Mouse (Mus musculus) ES-Bruce4 (cell line): ENCODE data around the gene Faim. TPM values are rescaled to one million over a fixed set of nuclear protein-coding genes. Genes with fewer than 3 reads are reported as not detected.

ENCODE experiments used
- H3K27ac ChIP-seq: 2 replicates; pipeline ENCODE4 v1.5.1; 2012; ENCODE audit warnings: low read length, inconsistent platforms; ENCODE audit not compliant: insufficient read depth
- H3K27me3 ChIP-seq: 2 replicates; pipeline ENCODE4 v1.6.1; 2012; ENCODE audit warnings: mild to moderate bottlenecking, low read length, inconsistent platforms; ENCODE audit not compliant: control insufficient read depth, poor library complexity, insufficient read depth, severe bottlenecking
- H3K36me3 ChIP-seq: 2 replicates; pipeline ENCODE4 v1.6.1; 2012; ENCODE audit warnings: inconsistent platforms, mild to moderate bottlenecking, low read length, moderate library complexity; ENCODE audit not compliant: control insufficient read depth, poor library complexity, insufficient read depth, severe bottlenecking
- H3K4me1 ChIP-seq: one replicate; pipeline ENCODE4 v1.8.1; 2011; ENCODE audit warnings: low read length; ENCODE audit not compliant: control insufficient read depth, insufficient read depth
- H3K4me3 ChIP-seq: 2 replicates; pipeline ENCODE4 v1.5.1; 2011; ENCODE audit warnings: low read depth, mild to moderate bottlenecking, low read length
- H3K9ac ChIP-seq: 2 replicates; pipeline ENCODE4 v1.6.1; 2012; ENCODE audit warnings: low read depth, mild to moderate bottlenecking, inconsistent platforms; ENCODE audit not compliant: poor library complexity, severe bottlenecking
- H3K9me3 ChIP-seq: replicated peaks from 2 replicates; pipeline ENCODE4 v1.6.1; 2012; ENCODE audit warnings: mild to moderate bottlenecking, low read length, inconsistent platforms; ENCODE audit not compliant: control insufficient read depth, poor library complexity, insufficient read depth, severe bottlenecking
- CTCF ChIP-seq: IDR thresholded peaks from one replicate; pipeline ENCODE4 v1.8.1; 2011; ENCODE audit warnings: low read depth, low read length
- EP300 ChIP-seq: IDR thresholded peaks from 2 replicates; pipeline ENCODE4 v1.6.1; 2011; ENCODE audit warnings: low read depth, low read length; ENCODE audit not compliant: insufficient read depth
- POLR2A ChIP-seq: IDR thresholded peaks from one replicate; pipeline ENCODE4 v1.8.1; 2011; ENCODE audit warnings: low read length; ENCODE audit not compliant: insufficient read depth
- polyA plus RNA-seq: library from polyadenylated mRNA; stranded (reverse); fragments of >200 nt; gene quantifications from 2 replicates; pipeline ENCODE4 v1.2.4, GENCODE M21; 2011; ENCODE audit warnings: low read depth; ENCODE audit not compliant: missing spikeins, insufficient read depth, insufficient read length

Gene Faim
- polyA plus RNA-seq, 1 experiment = 35.4 TPM

GRCm38 (mm10) chr9:98955103-98955715 is 31.0 kb upstream of the Faim start, which contains the start of gene Foxl2:
Gene Foxl2, plus strand, starts transcription at chr9:98955288.
- Histone ChIP-seq H3K9me3 (no peaks in the 10 kb centered on the region), H3K27ac (no peak within 1 kb of the TSS), H3K27me3 (peaks cover 53% of the 10 kb centered on the region), H3K4me1 (no peaks in the 10 kb centered on the region), H3K36me3 (no peaks in the 10 kb centered on the region), H3K4me3 (peak within 1 kb of the TSS; percentile 58), H3K9ac (peak within 1 kb of the TSS; percentile 46)
- TF ChIP-seq CTCF = no peak
- TF ChIP-seq POLR2A = no peak
- no peak for TF ChIP-seq EP300

- peak; percentile 13 for TF ChIP-seq CTCF
- TF ChIP-seq EP300 = no peak
- Histone ChIP-seq H3K9me3 (no peaks in the 10 kb centered on the region), H3K36me3 (no peaks in the 10 kb centered on the region), H3K27me3 (peaks cover 53% of the 10 kb centered on the region), H3K4me1 (no peaks in the 10 kb centered on the region), H3K9ac (peak overlapping the region; percentile 46), H3K4me3 (peak overlapping the region; percentile 58), H3K27ac (no peak overlapping the region)
Measured at GRCm38 (mm10) chr9:98955716-98956224, 30.4 kb upstream of the Faim start.

- no peak overlapping the region for H3K27ac ChIP-seq
- H3K27me3 ChIP-seq = peaks cover 44% of the 10 kb centered on the region
- no peaks in the 10 kb centered on the region for H3K4me1 ChIP-seq
- TF ChIP-seq CTCF (no peak), EP300 (no peak), POLR2A (no peak)
- H3K36me3 ChIP-seq = no peaks in the 10 kb centered on the region
- H3K9me3 ChIP-seq = no peaks in the 10 kb centered on the region
- peak overlapping the region; percentile 46 for H3K9ac ChIP-seq
- peak overlapping the region; percentile 58 for H3K4me3 ChIP-seq
Measured at GRCm38 (mm10) chr9:98956591-98957381, 29.4 kb upstream of the Faim start.

GRCm38 (mm10) chr9:98957751-98958351 is 28.3 kb upstream of the Faim start:
- Histone ChIP-seq H3K27ac (no peak overlapping the region), H3K9me3 (no peaks in the 10 kb centered on the region), H3K4me1 (no peaks in the 10 kb centered on the region), H3K27me3 (peaks cover 40% of the 10 kb centered on the region), H3K36me3 (no peaks in the 10 kb centered on the region), H3K4me3 (no peak overlapping the region), H3K9ac (no peak overlapping the region)
- no peak for TF ChIP-seq CTCF
- TF ChIP-seq POLR2A = no peak
- no peak for TF ChIP-seq EP300

GRCm38 (mm10) chr9:98958628-98959027 is 27.5 kb upstream of the Faim start:
- no peak overlapping the region for H3K27ac ChIP-seq
- H3K4me1 ChIP-seq = no peaks in the 10 kb centered on the region
- no peak overlapping the region for H3K9ac ChIP-seq
- no peak overlapping the region for H3K4me3 ChIP-seq
- no peaks in the 10 kb centered on the region for H3K9me3 ChIP-seq
- peaks cover 34% of the 10 kb centered on the region for H3K27me3 ChIP-seq
- no peak for TF ChIP-seq POLR2A
- TF ChIP-seq EP300 = no peak
- TF ChIP-seq CTCF = no peak
- H3K36me3 ChIP-seq = no peaks in the 10 kb centered on the region

- H3K4me1 ChIP-seq = no peaks in the 10 kb centered on the region
- no peaks in the 10 kb centered on the region for H3K36me3 ChIP-seq
- no peak overlapping the region for H3K9ac ChIP-seq
- peaks cover 32% of the 10 kb centered on the region for H3K27me3 ChIP-seq
- H3K27ac ChIP-seq = no peak overlapping the region
- TF ChIP-seq CTCF (no peak), EP300 (no peak), POLR2A (no peak)
- no peak overlapping the region for H3K4me3 ChIP-seq
- no peaks in the 10 kb centered on the region for H3K9me3 ChIP-seq
Measured at GRCm38 (mm10) chr9:98959851-98960250, 26.3 kb upstream of the Faim start.
